Comparison of ENCODE assay signal across 8 mouse cellular contexts in genomic region chr9:45299231-45300006, GRCm38 (mm10). TPM values are rescaled to one million over a fixed set of nuclear protein-coding genes. Genes with fewer than 3 reads are reported as not detected.
A peak's percentile ranks its signal among the peaks of the same experiment; 100 is the strongest.
DNase-seq lines count a peak whose midpoint lies in the region; ATAC-seq and TF ChIP-seq lines count a peak whose summit lies in the region.

No protein-coding gene starts in this region.

- no peak overlapping the region for H3K9ac ChIP-seq in liver, embryonic 12.5 days
- no peak overlapping the region for H3K9ac ChIP-seq in liver, embryonic 13.5 days

- TF ChIP-seq POLR2A in cortical plate, adult 2 months (IDR thresholded peaks at IDR 0.05; ENCODE audit: extremely low read depth, insufficient read depth, low read length), result no peak

- no peak overlapping the region for H3K27ac ChIP-seq in liver, embryonic 12.5 days
- H3K27ac ChIP-seq in cortical plate, adult 2 months (ENCODE audit: insufficient read depth, low read length), result no peak overlapping the region
- no peak overlapping the region for H3K27ac ChIP-seq in liver, embryonic 13.5 days

- H3K27me3 ChIP-seq in liver, embryonic 12.5 days (replicated peaks), result no peaks in the 10 kb centered on the region
- H3K27me3 ChIP-seq in liver, embryonic 13.5 days, result no peaks in the 10 kb centered on the region

- peaks cover 15% of the 10 kb centered on the region for H3K4me1 ChIP-seq in liver, embryonic 12.5 days
- H3K4me1 ChIP-seq in cortical plate, adult 2 months (ENCODE audit: control insufficient read depth, insufficient read depth, low read length), result no peaks in the 10 kb centered on the region
- H3K4me1 ChIP-seq in liver, embryonic 13.5 days (replicated peaks), result peaks cover 15% of the 10 kb centered on the region

- WGBS in liver, embryonic 12.5 days (ENCODE audit: insufficient replicate concordance), result 66% methylated on average over 11 of the region's 11 CpGs
- WGBS in liver, embryonic 13.5 days (ENCODE audit: insufficient replicate concordance), result 66% methylated on average over 11 of the region's 11 CpGs

- DNase-seq in cerebellum, postnatal 10 days, result peak; percentile 54 to 67
- no peak for DNase-seq in cerebellum, adult 9-11 months
- peak; percentile 70 for DNase-seq in liver
- DNase-seq in liver, embryonic 13.5 days, result peak; percentile 31
- DNase-seq in right cerebral cortex, postnatal 4 days, result peak; percentile 35
- no peak for DNase-seq in urinary bladder, postnatal 25 days (ENCODE audit: low spot score)

- no peak overlapping the region for H3K4me3 ChIP-seq in liver, embryonic 12.5 days
- H3K4me3 ChIP-seq in cortical plate, adult 2 months (ENCODE audit: insufficient read depth, low read length), result no peak overlapping the region
- no peak overlapping the region for H3K4me3 ChIP-seq in liver, embryonic 13.5 days (replicated peaks)

- H3K4me2 ChIP-seq in liver, embryonic 12.5 days, result no peak overlapping the region
- H3K4me2 ChIP-seq in liver, embryonic 13.5 days, result no peak overlapping the region

- H3K36me3 ChIP-seq in liver, embryonic 12.5 days, result no peaks in the 10 kb centered on the region
- no peaks in the 10 kb centered on the region for H3K36me3 ChIP-seq in liver, embryonic 13.5 days

- TF ChIP-seq CTCF in cortical plate, adult 2 months (IDR thresholded peaks at IDR 0.05; ENCODE audit: extremely low read depth, insufficient read depth, low read length), result peak; percentile 41

- H3K9me3 ChIP-seq in liver, embryonic 12.5 days (replicated peaks), result no peaks in the 10 kb centered on the region
- no peaks in the 10 kb centered on the region for H3K9me3 ChIP-seq in liver, embryonic 13.5 days (replicated peaks)

- no peak for ATAC-seq in liver, embryonic 12.5 days
- ATAC-seq in liver, embryonic 13.5 days (ENCODE audit: low read depth), result no peak

RNA-seq across cellular contexts. Expression of gene Tmprss13, which starts 19.5 kb away (rescaled TPM):
- not detected in 2 replicates for polyA plus RNA-seq in liver, embryonic 12.5 days (2016; fragmentation: Nextera tagmentation; extraction: Ambion mirVana)
- 0.06 TPM in 1 of 2 replicates, not detected in the other for polyA plus RNA-seq in cortical plate, adult 2 months (2012; rRNA removed)
- polyA plus RNA-seq in liver, embryonic 13.5 days (2015; fragmentation: Nextera tagmentation; extraction: Ambion mirVana), result not detected in 2 replicates

RNA-seq across cellular contexts. Expression of gene Il10ra, which starts 30.5 kb away (rescaled TPM):
- polyA plus RNA-seq in liver, embryonic 12.5 days (2016; fragmentation: Nextera tagmentation; extraction: Ambion mirVana), result 2.9 and 3.1 TPM in 2 replicates
- polyA plus RNA-seq in cortical plate, adult 2 months (2012; rRNA removed), result 4.7 and 5.1 TPM in 2 replicates
- 1.6 and 1.7 TPM in 2 replicates for polyA plus RNA-seq in liver, embryonic 13.5 days (2015; fragmentation: Nextera tagmentation; extraction: Ambion mirVana)

Comparison
In these comparisons a context has a peak if more than half of its experiments do, and no peak if none do; other contexts are left out.
1. DNase-seq: peak in cerebellum, postnatal 10 days (2 of 2), liver (single experiment), liver, embryonic 13.5 days (single experiment) and right cerebral cortex, postnatal 4 days (single experiment); none in cerebellum, adult 9-11 months (single experiment) and urinary bladder, postnatal 25 days (single experiment).